19 mouse cellular contexts compared by ENCODE assay signal in genomic region chr10:80420729-80421128, GRCm38 (mm10). TPM values are rescaled to one million over a fixed set of nuclear protein-coding genes. Genes with fewer than 3 reads are reported as not detected.
DNase-seq lines count a peak whose midpoint lies in the region; ATAC-seq and TF ChIP-seq lines count a peak whose summit lies in the region.
"Had no signal": no experiment of that assay in that cellular context is flagged by ENCODE, and none has a peak within 500 bp of the region (broad histone marks: within the 10 kb centered on the region; RNA-seq: fewer than 3 reads in every experiment).

No protein-coding gene starts in this region.

- H3K4me1 ChIP-seq in erythroblast, embryonic 14.5 days (ENCODE audit: control insufficient read depth): peaks cover 97% of the 10 kb centered on the region
- peaks cover 62% of the 10 kb centered on the region for H3K4me1 ChIP-seq in liver, embryonic 11.5 days (replicated peaks; ENCODE audit: control insufficient read depth, insufficient read depth, low read length)
- H3K4me1 ChIP-seq in embryonic facial prominence, embryonic 10.5 days: peaks cover 5% of the 10 kb centered on the region
- H3K4me1 ChIP-seq in liver, embryonic 14.5 days (replicated peaks; ENCODE audit: control insufficient read depth in 2 of 2, insufficient read depth in 2 of 2, low read length in 1 of 2): peaks cover 64 to 66% of the 10 kb centered on the region in 2 experiments

- peak overlapping the region; percentile 64 for H3K4me2 ChIP-seq in liver, embryonic 11.5 days
- H3K4me2 ChIP-seq in liver, embryonic 14.5 days (ENCODE audit: low read depth): peak overlapping the region; percentile 85
- H3K4me2 ChIP-seq: limb, embryonic 12.5 days; lung, embryonic 15.5 days; stomach, embryonic 15.5 days had no signal

- no peak for DNase-seq in liver, embryonic 11.5 days (ENCODE audit: low spot score)
- DNase-seq in liver: no peak
- no peak for DNase-seq in embryonic facial prominence, embryonic 10.5 days (ENCODE audit: low spot score)
- no peak for DNase-seq in liver, embryonic 14.5 days (ENCODE audit: low read depth in 3 of 3, low spot score in 3 of 3)
- DNase-seq in kidney, adult 11 months: no peak
- DNase-seq: B cell, adult 2 months; cerebellum, adult 11 months; gastrocnemius, postnatal 14 days; heart, postnatal 10 days; thymus, adult 2 months had no signal

- peaks cover 11% of the 10 kb centered on the region for H3K9me3 ChIP-seq in erythroblast, embryonic 14.5 days (ENCODE audit: control insufficient read depth, low read length)
- H3K9me3 ChIP-seq in liver, embryonic 11.5 days (ENCODE audit: control insufficient read depth, low read length): peaks cover 3% of the 10 kb centered on the region; the same call in 1 of the 2 replicates
- H3K9me3 ChIP-seq in embryonic facial prominence, embryonic 10.5 days: peaks cover 7% of the 10 kb centered on the region; the same call in 1 of the 2 replicates
- peaks cover 3% of the 10 kb centered on the region; the same call in 1 of the 2 replicates for H3K9me3 ChIP-seq in liver, embryonic 14.5 days (ENCODE audit: control insufficient read depth, low read length)
- H3K9me3 ChIP-seq: lung, embryonic 15.5 days; stomach, embryonic 15.5 days had no signal

- peak overlapping the region; percentile 66 for H3K9ac ChIP-seq in liver, embryonic 11.5 days (ENCODE audit: low read depth, low read length)
- H3K9ac ChIP-seq in liver, embryonic 14.5 days (replicated peaks): peak overlapping the region; percentile 72
- H3K9ac ChIP-seq: limb, embryonic 12.5 days; lung, embryonic 15.5 days; stomach, embryonic 15.5 days had no signal

- 93% methylated on average over 10 of the region's 10 CpGs for WGBS in liver, embryonic 11.5 days
- 93% methylated on average over 10 of the region's 10 CpGs for WGBS in embryonic facial prominence, embryonic 10.5 days
- WGBS in liver, embryonic 14.5 days (ENCODE audit: insufficient replicate concordance): 83% methylated on average over 10 of the region's 10 CpGs

- TF ChIP-seq CTCF in liver, embryonic 14.5 days (IDR thresholded peaks at IDR 0.05; ENCODE audit: low read depth): no peak

- no peak for TF ChIP-seq EP300 in liver, embryonic 14.5 days (IDR thresholded peaks at IDR 0.05; ENCODE audit: low read depth)

- H3K4me3 ChIP-seq in erythroblast, embryonic 14.5 days (replicated peaks): peak overlapping the region; percentile 65
- peak overlapping the region; percentile 3; the same call in 1 of the 2 replicates for H3K4me3 ChIP-seq in liver, embryonic 11.5 days (ENCODE audit: low read depth, low read length)
- peak overlapping the region; percentile 19; the same call in 1 of the 2 replicates for H3K4me3 ChIP-seq in embryonic facial prominence, embryonic 10.5 days
- H3K4me3 ChIP-seq in liver, embryonic 14.5 days (ENCODE audit: insufficient read depth in 1 of 2, low read depth in 2 of 2, low read length in 2 of 2): peak overlapping the region; percentile 28 to 54
- H3K4me3 ChIP-seq: left cerebral cortex, adult 2 months; limb, embryonic 12.5 days; lung, embryonic 15.5 days; stomach, embryonic 15.5 days had no signal

- ATAC-seq in erythroblast, adult 5-6 weeks (replicated peaks; ENCODE audit: low FRiP score, poor library complexity, severe bottlenecking): no peak
- ATAC-seq in liver, embryonic 11.5 days (replicated peaks; ENCODE audit: low FRiP score): no peak
- no peak for ATAC-seq in liver, embryonic 14.5 days (ENCODE audit: insufficient read depth)
- ATAC-seq in CD4-positive, CD25-positive, alpha-beta regulatory T cell, adult 4 months: no peak

- H3K27me3 ChIP-seq in erythroblast, embryonic 14.5 days (ENCODE audit: control insufficient read depth): no peaks in the 10 kb centered on the region
- no peaks in the 10 kb centered on the region for H3K27me3 ChIP-seq in liver, embryonic 11.5 days (replicated peaks; ENCODE audit: control insufficient read depth, insufficient read depth, low read length)
- no peaks in the 10 kb centered on the region for H3K27me3 ChIP-seq in embryonic facial prominence, embryonic 10.5 days (replicated peaks; ENCODE audit: low read depth, poor library complexity, severe bottlenecking)
- H3K27me3 ChIP-seq in liver, embryonic 14.5 days (ENCODE audit: control insufficient read depth, insufficient read depth, low read length): no peaks in the 10 kb centered on the region
- H3K27me3 ChIP-seq: limb, embryonic 12.5 days; lung, embryonic 15.5 days; stomach, embryonic 15.5 days had no signal

- peak overlapping the region; percentile 91 for H3K27ac ChIP-seq in liver, embryonic 11.5 days (ENCODE audit: low read depth, low read length)
- no peak overlapping the region for H3K27ac ChIP-seq in embryonic facial prominence, embryonic 10.5 days (replicated peaks)
- H3K27ac ChIP-seq in liver, embryonic 14.5 days: peak overlapping the region; percentile 93
- H3K27ac ChIP-seq: kidney, postnatal 0 days; left cerebral cortex, adult 2 months; limb, embryonic 12.5 days; lung, embryonic 15.5 days; macrophage; stomach, embryonic 15.5 days had no signal

- peaks cover 100% of the 10 kb centered on the region for H3K36me3 ChIP-seq in erythroblast, embryonic 14.5 days (ENCODE audit: control insufficient read depth)
- peaks cover 58% of the 10 kb centered on the region for H3K36me3 ChIP-seq in liver, embryonic 11.5 days (ENCODE audit: control insufficient read depth, insufficient read depth, low read length)
- H3K36me3 ChIP-seq in embryonic facial prominence, embryonic 10.5 days (replicated peaks): peaks cover 100% of the 10 kb centered on the region
- peaks cover 71% of the 10 kb centered on the region for H3K36me3 ChIP-seq in liver, embryonic 14.5 days (replicated peaks; ENCODE audit: control insufficient read depth, insufficient read depth, low read depth)

RNA-seq across cellular contexts. Expression of gene Tcf3, which starts 12.7 kb away (rescaled TPM):
- polyA plus RNA-seq in erythroblast, embryonic 14.5 days (2012): 61.1 and 64.8 TPM in 2 replicates
- total RNA-seq in erythroblast, adult 5-6 weeks (2015; ENCODE audit: low replicate concordance): 30.7 and 31.1 TPM in 2 replicates
- 27.9 and 39.6 TPM in 2 replicates for total RNA-seq in erythroblast, adult 5-6 weeks (2017; ENCODE audit: low replicate concordance)
- 148 and 149 TPM in 2 replicates for polyA plus RNA-seq in liver, embryonic 11.5 days (2014; fragmentation: Nextera tagmentation; extraction: Ambion mirVana)
- 225 and 235 TPM in 2 replicates for polyA plus RNA-seq in embryonic facial prominence, embryonic 10.5 days (2016; fragmentation: Nextera tagmentation; extraction: Ambion mirVana)
- polyA plus RNA-seq in liver, embryonic 14.5 days (2012; rRNA removed): 54.7 and 74.7 TPM in 2 replicates
- 41.9 and 55.4 TPM in 2 replicates for polyA plus RNA-seq in liver, embryonic 14.5 days (2014; fragmentation: Nextera tagmentation; extraction: Ambion mirVana)
- polyA plus RNA-seq in CD4-positive, CD25-positive, alpha-beta regulatory T cell, adult 4 months (2017; shearing (Covaris generic)): 1 to 10 TPM; 7.5 to 8.5 TPM

RNA-seq across cellular contexts. Expression of gene Uqcr11, which starts 14.1 kb away (rescaled TPM):
- polyA plus RNA-seq in erythroblast, embryonic 14.5 days (2012): 197 and 289 TPM in 2 replicates
- 38.2 and 42.4 TPM in 2 replicates for total RNA-seq in erythroblast, adult 5-6 weeks (2015; ENCODE audit: low replicate concordance)
- 56.0 and 60.8 TPM in 2 replicates for total RNA-seq in erythroblast, adult 5-6 weeks (2017; ENCODE audit: low replicate concordance)
- 835 and 866 TPM in 2 replicates for polyA plus RNA-seq in liver, embryonic 11.5 days (2014; fragmentation: Nextera tagmentation; extraction: Ambion mirVana)
- 615 and 629 TPM in 2 replicates for polyA plus RNA-seq in embryonic facial prominence, embryonic 10.5 days (2016; fragmentation: Nextera tagmentation; extraction: Ambion mirVana)
- polyA plus RNA-seq in liver, embryonic 14.5 days (2012; rRNA removed): 359 and 571 TPM in 2 replicates
- polyA plus RNA-seq in liver, embryonic 14.5 days (2014; fragmentation: Nextera tagmentation; extraction: Ambion mirVana): 729 and 738 TPM in 2 replicates
- 100 to 1,000 TPM; 268 to 337 TPM for polyA plus RNA-seq in CD4-positive, CD25-positive, alpha-beta regulatory T cell, adult 4 months (2017; shearing (Covaris generic))

RNA-seq across cellular contexts. Expression of gene Mbd3, which starts 21.4 kb away (rescaled TPM):
- 24.1 and 26.2 TPM in 2 replicates for polyA plus RNA-seq in erythroblast, embryonic 14.5 days (2012)
- 11.9 and 38.4 TPM in 2 replicates for total RNA-seq in erythroblast, adult 5-6 weeks (2015; ENCODE audit: low replicate concordance)
- 10.5 and 21.3 TPM in 2 replicates for total RNA-seq in erythroblast, adult 5-6 weeks (2017; ENCODE audit: low replicate concordance)
- 174 and 175 TPM in 2 replicates for polyA plus RNA-seq in liver, embryonic 11.5 days (2014; fragmentation: Nextera tagmentation; extraction: Ambion mirVana)
- 371 and 377 TPM in 2 replicates for polyA plus RNA-seq in embryonic facial prominence, embryonic 10.5 days (2016; fragmentation: Nextera tagmentation; extraction: Ambion mirVana)
- 66.7 and 79.5 TPM in 2 replicates for polyA plus RNA-seq in liver, embryonic 14.5 days (2012; rRNA removed)
- 43.7 and 44.3 TPM in 2 replicates for polyA plus RNA-seq in liver, embryonic 14.5 days (2014; fragmentation: Nextera tagmentation; extraction: Ambion mirVana)
- 10 to 100 TPM; 26.7 to 27.2 TPM for polyA plus RNA-seq in CD4-positive, CD25-positive, alpha-beta regulatory T cell, adult 4 months (2017; shearing (Covaris generic))

RNA-seq across cellular contexts. Expression of gene Mex3d, which starts 33.3 kb away (rescaled TPM):
- polyA plus RNA-seq in erythroblast, embryonic 14.5 days (2012): 0.53 and 0.55 TPM in 2 replicates
- 1.5 TPM in 1 of 2 replicates, not detected in the other for total RNA-seq in erythroblast, adult 5-6 weeks (2015; ENCODE audit: low replicate concordance)
- total RNA-seq in erythroblast, adult 5-6 weeks (2017; ENCODE audit: low replicate concordance): 0.51 and 0.70 TPM in 2 replicates
- polyA plus RNA-seq in liver, embryonic 11.5 days (2014; fragmentation: Nextera tagmentation; extraction: Ambion mirVana): 2.5 and 3.7 TPM in 2 replicates
- polyA plus RNA-seq in embryonic facial prominence, embryonic 10.5 days (2016; fragmentation: Nextera tagmentation; extraction: Ambion mirVana): 6.4 and 7.1 TPM in 2 replicates
- polyA plus RNA-seq in liver, embryonic 14.5 days (2012; rRNA removed): 3.2 and 3.3 TPM in 2 replicates
- 0.55 and 1.1 TPM in 2 replicates for polyA plus RNA-seq in liver, embryonic 14.5 days (2014; fragmentation: Nextera tagmentation; extraction: Ambion mirVana)
- 1 to 10 TPM in 1 of 2 experiments, not detected in 1; 1.3 TPM for polyA plus RNA-seq in CD4-positive, CD25-positive, alpha-beta regulatory T cell, adult 4 months (2017; shearing (Covaris generic))

Comparison
In these comparisons a context has a peak if more than half of its experiments do, and no peak if none do; other contexts are left out.
1. H3K4me3 ChIP-seq: peak in every context shown above with its lines; median percentile 65 in erythroblast, embryonic 14.5 days; 41 in liver, embryonic 14.5 days; 19 in embryonic facial prominence, embryonic 10.5 days; 3 in liver, embryonic 11.5 days.